Mouse (Mus musculus): ENCODE measurements around the gene Pilrb2.

Pilrb2 gene

GRCm38 (mm10) chr5:137833500-137833899 is 38.1 kb downstream of the Pilrb2 start:
- DNase-seq (ENCODE audit: low spot score), result no peak

GRCm38 (mm10) chr5:137831506-137831905 is 40.1 kb downstream of the Pilrb2 start:
- no peak for DNase-seq (ENCODE audit: low spot score)

GRCm38 (mm10) chr5:137831106-137831505 is 40.5 kb downstream of the Pilrb2 start:
- DNase-seq (ENCODE audit: low spot score), result no peak

GRCm38 (mm10) chr5:137830238-137830637 is 41.4 kb downstream of the Pilrb2 start:
- DNase-seq (ENCODE audit: low spot score), result no peak

GRCm38 (mm10) chr5:137828694-137829093 is 42.9 kb downstream of the Pilrb2 start:
- no peak for DNase-seq (ENCODE audit: low spot score)

GRCm38 (mm10) chr5:137826421-137826820 is 45.2 kb downstream of the Pilrb2 start:
- no peak for DNase-seq (ENCODE audit: low spot score)

GRCm38 (mm10) chr5:137825971-137826370 is 45.6 kb downstream of the Pilrb2 start:
- no peak for DNase-seq (ENCODE audit: low spot score)

- no peak for DNase-seq (ENCODE audit: low spot score)
Observed at GRCm38 (mm10) chr5:137825030-137825429, 46.6 kb downstream of the Pilrb2 start.

- DNase-seq (ENCODE audit: low spot score), result no peak
Observed at GRCm38 (mm10) chr5:137823455-137824045, 48.1 kb downstream of the Pilrb2 start.

- DNase-seq (ENCODE audit: low spot score), result no peak
Observed at GRCm38 (mm10) chr5:137822602-137823001, 49.0 kb downstream of the Pilrb2 start.

GRCm38 (mm10) chr5:137822126-137822525 is 49.5 kb downstream of the Pilrb2 start:
- DNase-seq (ENCODE audit: low spot score), result no peak

- no peak for DNase-seq (ENCODE audit: low spot score)
Observed at GRCm38 (mm10) chr5:137817466-137818222, 54.0 kb downstream of the Pilrb2 start.
